Mouse (Mus musculus): ENCODE results near the gene Fktn. TPM values are rescaled to one million over a fixed set of nuclear protein-coding genes. Genes with fewer than 3 reads are reported as not detected.

Fktn gene
- polyA plus RNA-seq (2015; fragmentation: Nextera tagmentation; extraction: Ambion mirVana) = 7.3 and 9.0 TPM in 2 replicates

DNA sequence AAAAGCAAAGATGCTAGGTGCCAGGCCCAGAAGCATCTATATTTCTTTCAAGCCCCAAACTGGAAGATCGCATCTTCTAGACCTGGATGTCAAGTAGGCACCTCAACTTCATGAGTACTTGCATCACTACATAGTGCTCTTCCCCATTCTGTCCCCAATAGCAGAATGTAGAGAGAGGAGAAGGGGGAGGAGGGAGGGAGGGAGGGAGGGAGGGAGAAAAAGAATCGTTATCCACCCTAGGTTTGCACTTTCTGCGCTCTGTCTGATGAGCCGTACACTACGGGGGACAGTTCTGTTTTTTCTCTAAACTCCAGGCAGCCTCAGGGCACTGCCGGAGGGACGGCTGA, at the start of gene Fktn:
Gene Fktn, plus strand, starts transcription at position 295 of the 347 bp plus-strand sequence.

DNA sequence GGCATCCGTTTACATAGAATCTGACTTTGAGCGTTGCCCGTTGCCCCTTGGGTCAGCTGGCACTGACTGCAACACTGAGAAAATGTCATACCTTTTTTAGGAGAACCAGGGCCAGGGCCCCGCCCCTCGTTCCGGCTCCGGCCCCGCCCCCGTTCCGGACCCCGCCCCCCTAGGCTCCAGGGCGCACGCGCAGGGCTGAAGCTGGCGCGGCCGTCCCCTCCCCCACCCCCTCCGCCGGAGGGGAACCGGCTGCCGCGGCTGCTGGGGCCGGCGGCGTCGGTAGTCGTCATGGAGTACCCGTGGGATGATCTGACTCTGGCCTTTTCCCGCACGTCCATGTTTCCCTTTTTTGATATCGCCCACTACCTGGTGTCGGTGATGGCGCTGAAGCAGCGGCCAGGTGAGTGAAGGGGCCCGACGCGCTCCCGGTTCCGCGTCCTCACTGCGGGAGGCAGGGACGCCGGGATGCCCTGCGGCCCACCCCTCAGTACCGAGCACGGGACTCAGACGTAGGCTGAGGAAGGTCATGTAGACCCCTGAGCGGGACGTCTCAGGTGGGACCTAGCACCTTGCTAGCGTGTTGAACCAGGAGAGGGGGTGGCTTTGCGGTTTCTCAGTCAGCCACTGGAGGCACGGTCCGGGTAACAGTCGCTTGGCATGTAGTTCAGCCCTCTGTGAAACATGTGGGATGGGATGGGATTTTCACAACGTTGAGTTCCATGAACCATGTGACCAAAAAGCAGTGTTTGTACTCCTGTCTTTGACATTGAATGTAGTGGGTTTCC, 112.2 kb downstream of the Fktn start, which contains the start of gene Tmem38b:
Gene Tmem38b, plus strand, starts transcription at position 225 of the 785 bp plus-strand sequence.

Other genes with a start within 250 kb of the Fktn start
- 5.6 and 6.4 TPM in 2 replicates for gene Fsd1l, start 82.5 kb upstream of the Fktn start, polyA plus RNA-seq (2015; fragmentation: Nextera tagmentation; extraction: Ambion mirVana)
- 0.06 and 0.17 TPM in 2 replicates for gene Tal2, start 65.7 kb downstream of the Fktn start, polyA plus RNA-seq (2015; fragmentation: Nextera tagmentation; extraction: Ambion mirVana)
- 8.3 and 15.3 TPM in 2 replicates for gene Tmem38b, start 112.0 kb downstream of the Fktn start, polyA plus RNA-seq (2015; fragmentation: Nextera tagmentation; extraction: Ambion mirVana)